Mouse (Mus musculus): ENCODE results near the gene Spib. TPM values are rescaled to one million over a fixed set of nuclear protein-coding genes. Genes with fewer than 3 reads are reported as not detected.

Gene Spib
- total RNA-seq, 1 experiment from 2014 or later: 11.0 TPM

GRCm38 (mm10) chr7:44550409-44550678 lies 18.5 kb upstream of the Spib start:
- ATAC-seq (replicated peaks; ENCODE audit: insufficient number of reproducible peaks, low FRiP score, low TSS enrichment, poor library complexity, severe bottlenecking): no peak

- no peak for ATAC-seq (replicated peaks; ENCODE audit: insufficient number of reproducible peaks, low FRiP score, low TSS enrichment, poor library complexity, severe bottlenecking)
These were observed 17.9 kb upstream of the Spib start for GRCm38 (mm10) chr7:44549621-44550408.

- ATAC-seq (replicated peaks; ENCODE audit: insufficient number of reproducible peaks, low FRiP score, low TSS enrichment, poor library complexity, severe bottlenecking): peak; percentile 89
These were observed 16.7 kb upstream of the Spib start, which contains the start of gene Pold1 for GRCm38 (mm10) chr7:44548497-44549087. Gene Pold1 (minus strand): TSS chr7:44548849.

DNA sequence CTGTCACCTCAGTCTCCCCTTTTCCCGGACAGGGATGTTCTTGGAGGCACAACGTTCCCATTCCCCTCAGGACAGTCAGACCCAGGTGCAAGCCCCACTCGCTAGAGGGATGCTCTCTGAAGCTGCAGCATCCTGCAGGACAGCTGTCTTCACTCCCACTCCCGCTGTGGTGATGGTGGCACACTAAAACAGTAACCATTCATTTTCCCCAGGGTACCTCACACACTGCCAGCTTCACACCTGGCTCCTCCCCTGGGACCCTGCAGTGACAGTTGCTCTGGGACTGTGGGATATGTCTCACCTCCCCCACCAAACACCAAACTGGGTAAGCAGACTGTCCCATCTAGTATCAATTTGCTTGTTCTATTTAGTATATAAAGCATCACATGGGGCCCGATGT lies 15.9 kb upstream of the Spib start:
- no peak for ATAC-seq (replicated peaks; ENCODE audit: insufficient number of reproducible peaks, low FRiP score, low TSS enrichment, poor library complexity, severe bottlenecking)

DNA sequence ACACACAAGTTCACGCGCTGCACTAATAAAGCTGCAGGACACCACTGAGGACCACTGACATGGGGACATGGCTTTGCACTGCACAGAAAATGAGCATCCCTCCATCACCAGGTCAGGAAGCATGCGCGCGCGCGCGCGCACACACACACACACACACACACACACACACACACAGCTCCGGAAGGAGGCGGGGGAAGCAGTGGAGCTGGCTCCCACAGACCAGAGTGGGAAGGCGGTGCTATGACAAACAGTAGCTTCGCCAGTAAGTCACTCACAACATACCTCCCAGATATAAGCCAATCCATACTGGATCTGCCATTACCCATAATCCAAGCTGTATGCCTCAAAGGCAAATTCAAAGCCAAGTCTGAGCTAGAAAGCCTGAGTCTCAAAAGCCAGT lies 15.2 kb upstream of the Spib start:
- ATAC-seq (replicated peaks; ENCODE audit: insufficient number of reproducible peaks, low FRiP score, low TSS enrichment, poor library complexity, severe bottlenecking): no peak

GRCm38 (mm10) chr7:44546274-44546673 lies 14.4 kb upstream of the Spib start:
- ATAC-seq (replicated peaks; ENCODE audit: insufficient number of reproducible peaks, low FRiP score, low TSS enrichment, poor library complexity, severe bottlenecking): no peak

DNA sequence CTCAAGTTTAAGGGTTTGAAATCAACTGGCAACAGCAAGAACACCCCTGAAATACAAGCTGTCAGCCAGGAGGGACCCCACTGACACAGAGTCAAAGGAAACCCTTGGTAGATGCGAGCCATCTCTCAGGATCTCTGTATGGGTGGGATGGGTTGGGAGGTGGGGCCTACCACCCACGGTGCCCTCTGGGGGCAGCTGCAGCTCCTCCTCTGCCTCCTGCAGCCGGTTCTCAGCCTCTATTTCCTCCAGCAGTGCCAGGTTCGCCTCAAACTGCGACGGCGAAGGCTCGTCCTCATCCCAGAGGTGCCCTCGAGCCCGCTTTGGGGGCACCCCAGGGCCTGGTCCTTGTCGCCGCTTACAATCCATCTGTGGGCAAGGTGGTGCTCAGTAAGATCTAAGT lies 11.2 kb upstream of the Spib start:
- no peak for ATAC-seq (replicated peaks; ENCODE audit: insufficient number of reproducible peaks, low FRiP score, low TSS enrichment, poor library complexity, severe bottlenecking)

DNA sequence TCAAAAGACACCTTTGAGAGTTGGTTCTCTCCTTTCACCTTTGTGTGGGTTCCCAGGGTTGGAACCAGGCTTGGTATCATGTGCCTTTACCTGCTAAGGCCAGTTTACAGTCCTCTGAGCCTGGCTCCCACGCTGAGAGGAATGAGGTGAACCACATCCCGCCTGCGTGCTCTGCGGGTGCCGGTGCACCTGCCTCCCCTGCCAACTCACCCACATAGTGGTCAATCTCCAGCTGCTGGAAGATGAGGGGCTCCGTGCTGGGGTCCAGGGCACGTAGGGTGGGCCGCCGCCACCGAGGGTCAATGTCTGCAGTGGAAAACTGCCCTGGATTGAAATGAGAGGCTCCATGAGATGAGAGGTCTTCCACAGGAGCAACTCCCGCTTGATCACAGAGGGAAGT lies 10.7 kb upstream of the Spib start:
- no peak for ATAC-seq (replicated peaks; ENCODE audit: insufficient number of reproducible peaks, low FRiP score, low TSS enrichment, poor library complexity, severe bottlenecking)

DNA sequence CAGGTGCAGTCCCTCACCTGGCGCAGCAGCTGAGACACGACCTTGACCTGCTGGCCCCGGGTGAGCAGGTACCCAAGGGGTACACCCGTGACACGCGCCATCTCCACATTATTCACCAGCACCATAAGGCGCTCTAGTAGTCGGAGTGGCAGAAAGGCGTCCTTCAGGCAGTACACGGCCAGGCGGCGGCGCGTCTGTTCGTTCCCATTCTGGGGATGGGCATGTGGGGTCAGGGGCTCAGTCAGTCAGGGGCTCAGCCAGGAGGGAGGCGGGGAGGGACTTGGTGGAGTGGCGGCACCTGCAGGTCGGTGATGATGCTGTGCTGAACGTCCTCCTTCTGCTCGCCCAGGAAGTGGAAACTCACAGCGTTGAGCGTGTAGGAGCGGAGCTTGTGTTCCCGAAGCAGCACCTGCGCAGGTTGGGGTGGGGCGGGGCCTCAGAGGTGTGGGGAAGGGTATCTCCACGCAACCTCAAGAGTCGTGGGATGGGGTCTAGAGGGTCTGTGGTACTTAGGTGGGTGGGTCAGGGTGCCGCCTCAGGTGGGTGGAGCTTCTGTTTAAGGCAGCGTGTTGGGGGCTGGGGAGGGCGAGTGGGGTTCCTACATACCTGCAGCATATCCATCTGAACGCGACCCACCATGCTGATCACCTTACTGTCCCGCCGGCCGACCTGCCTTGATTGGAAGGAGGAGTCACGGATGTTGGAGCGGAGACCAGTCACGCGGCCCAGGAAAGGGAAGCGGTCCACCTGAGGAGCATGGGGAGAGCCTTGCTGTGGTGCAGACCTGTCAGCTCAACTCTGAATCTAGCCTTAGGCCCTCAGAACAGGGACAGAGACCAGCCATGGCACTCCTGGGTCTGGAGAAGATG lies 7.1 kb upstream of the Spib start:
- ATAC-seq (replicated peaks; ENCODE audit: insufficient number of reproducible peaks, low FRiP score, low TSS enrichment, poor library complexity, severe bottlenecking): no peak

DNA sequence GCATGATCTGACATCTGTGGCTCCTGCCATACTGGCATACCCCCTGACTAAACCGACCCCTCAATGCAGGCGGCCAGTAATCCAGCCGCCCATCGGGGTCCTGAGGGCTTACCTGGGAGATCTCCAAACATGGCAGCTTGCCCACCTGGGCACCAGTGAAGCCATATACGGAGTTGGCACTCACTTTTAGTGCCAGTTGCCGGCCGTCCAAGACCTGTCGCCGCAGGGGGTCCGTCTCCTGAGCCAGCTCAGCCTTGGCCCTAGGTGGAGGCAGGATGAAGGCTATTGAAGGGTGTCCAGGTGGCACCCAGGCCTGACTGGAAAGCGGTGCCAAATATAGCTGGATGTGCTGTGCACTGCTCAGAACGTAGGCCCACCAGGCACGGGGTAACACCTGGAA lies 5.6 kb upstream of the Spib start:
- ATAC-seq (replicated peaks; ENCODE audit: insufficient number of reproducible peaks, low FRiP score, low TSS enrichment, poor library complexity, severe bottlenecking): no peak

DNA sequence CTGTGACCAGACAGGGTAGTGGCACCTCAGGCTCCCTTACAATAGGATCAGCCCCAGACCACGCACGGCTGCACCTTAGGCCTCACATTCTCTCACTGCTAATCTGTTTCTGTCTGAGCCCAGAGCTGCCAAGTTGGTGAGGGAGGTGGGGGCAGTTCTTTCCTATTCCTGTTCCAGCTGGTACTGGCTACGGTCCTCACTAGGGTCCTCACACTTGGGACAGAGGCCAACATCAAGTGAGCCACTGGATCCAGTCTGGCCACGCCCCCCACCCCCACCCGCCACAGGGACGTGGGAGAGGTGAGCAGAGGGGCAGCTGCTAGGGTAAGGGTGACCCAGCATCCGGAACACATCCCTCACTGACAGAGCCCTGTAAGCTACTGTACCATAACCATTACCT lies 5.1 kb upstream of the Spib start:
- ATAC-seq (replicated peaks; ENCODE audit: insufficient number of reproducible peaks, low FRiP score, low TSS enrichment, poor library complexity, severe bottlenecking): no peak

DNA sequence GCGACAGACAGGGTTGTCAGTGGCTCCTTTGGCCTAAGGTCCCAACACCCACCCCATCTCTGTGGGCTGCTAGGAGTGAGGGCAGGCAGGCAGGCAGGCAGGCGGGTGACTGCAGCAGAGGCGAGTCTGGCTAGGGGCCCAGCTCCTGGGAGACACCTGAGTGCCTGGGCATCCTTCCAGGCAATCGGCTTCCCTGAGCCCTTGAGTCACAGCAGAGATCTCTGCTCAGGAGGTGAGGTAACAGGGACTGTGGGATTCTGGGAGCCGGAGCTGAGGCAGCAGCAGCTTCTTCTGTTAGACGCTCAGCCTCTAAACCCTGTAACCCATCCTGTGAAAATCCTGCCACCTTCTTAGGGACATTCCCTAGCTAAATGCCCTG lies 4.7 kb upstream of the Spib start:
- ATAC-seq (replicated peaks; ENCODE audit: insufficient number of reproducible peaks, low FRiP score, low TSS enrichment, poor library complexity, severe bottlenecking): no peak

GRCm38 (mm10) chr7:44535657-44536589 lies 4.1 kb upstream of the Spib start:
- ATAC-seq (replicated peaks; ENCODE audit: insufficient number of reproducible peaks, low FRiP score, low TSS enrichment, poor library complexity, severe bottlenecking): no peak

- no peak for ATAC-seq (replicated peaks; ENCODE audit: insufficient number of reproducible peaks, low FRiP score, low TSS enrichment, poor library complexity, severe bottlenecking)
These were observed 3.0 kb upstream of the Spib start for GRCm38 (mm10) chr7:44534656-44535441.

GRCm38 (mm10) chr7:44534242-44534641 lies 2.4 kb upstream of the Spib start:
- ATAC-seq (replicated peaks; ENCODE audit: insufficient number of reproducible peaks, low FRiP score, low TSS enrichment, poor library complexity, severe bottlenecking): peak; percentile 54

GRCm38 (mm10) chr7:44533746-44534045 lies 1.8 kb upstream of the Spib start:
- ATAC-seq (replicated peaks; ENCODE audit: insufficient number of reproducible peaks, low FRiP score, low TSS enrichment, poor library complexity, severe bottlenecking): no peak

- ATAC-seq (replicated peaks; ENCODE audit: insufficient number of reproducible peaks, low FRiP score, low TSS enrichment, poor library complexity, severe bottlenecking): no peak
These were observed 1.3 kb upstream of the Spib start for GRCm38 (mm10) chr7:44532918-44533745.
